Mouse (Mus musculus) kidney, adult 2 months (tissue): ENCODE results near the gene Ncapd2. TPM values are rescaled to one million over a fixed set of nuclear protein-coding genes. Genes with fewer than 3 reads are reported as not detected.

Source experiments
- DNase-seq: peaks from one replicate; pipeline ENCODE4 v3.0.0; 2021
- H3K27ac ChIP-seq: fragments of 200-500 bp; 2 replicates; pipeline ENCODE4 v1.5.1; 2012; ENCODE audit warnings: low read depth, low read length, control low read depth, inconsistent platforms; ENCODE audit not compliant: insufficient read depth
- H3K27me3 ChIP-seq: fragments of 200-500 bp; replicated peaks from 2 replicates; pipeline ENCODE4 v1.6.1; 2012; ENCODE audit warnings: mild to moderate bottlenecking, moderate library complexity, low read length, inconsistent platforms; ENCODE audit not compliant: control insufficient read depth, insufficient read depth
- H3K36me3 ChIP-seq: fragments of 200-500 bp; 2 replicates; pipeline ENCODE4 v1.6.1; 2012; ENCODE audit warnings: mild to moderate bottlenecking, moderate library complexity, low read length, inconsistent platforms; ENCODE audit not compliant: control insufficient read depth, insufficient read depth
- H3K4me1 ChIP-seq: fragments of 200-500 bp; 2 replicates; pipeline ENCODE4 v1.6.1; 2011; ENCODE audit warnings: low read length; ENCODE audit not compliant: control insufficient read depth, insufficient read depth
- H3K4me3 ChIP-seq: fragments of 200-500 bp; 2 replicates; pipeline ENCODE4 v1.5.1; 2011; ENCODE audit warnings: mild to moderate bottlenecking, low read depth, low read length, control low read depth; ENCODE audit not compliant: insufficient read depth
- CTCF ChIP-seq: fragments of 200-500 bp; conservative IDR thresholded peaks from 2 replicates; pipeline ENCODE4 v1.5.1; 2011; ENCODE audit warnings: low read depth, mild to moderate bottlenecking, control low read depth, low read length, moderate library complexity, mixed read lengths; ENCODE audit not compliant: insufficient read depth, insufficient read length
- POLR2A ChIP-seq: fragments of 200-500 bp; IDR thresholded peaks from one replicate; pipeline ENCODE4 v1.6.1; 2011; ENCODE audit warnings: low read depth, low read length, control low read depth
- WGBS: fragments of 180-500 bp; shearing (Covaris S2); methylation state at CpG from one replicate; pipeline ENCODE4 v1.1.7; 2018; 5-methylcytosine and 5-hydroxymethylcytosine counted together
- polyA plus RNA-seq: library from polyadenylated mRNA; depleted of rRNA; stranded (reverse); fragments of >200 nt; gene quantifications from 2 replicates; pipeline ENCODE4 v1.2.3, GENCODE M21; 2012

Ncapd2 gene
- polyA plus RNA-seq, 1 experiment = 15.6 TPM

- 86% methylated on average over 8 of the region's 8 CpGs for WGBS
- Histone ChIP-seq H3K36me3 (no peaks in the 10 kb centered on the region), H3K4me1 (no peaks in the 10 kb centered on the region), H3K27ac (no peak overlapping the region), H3K4me3 (no peak overlapping the region), H3K27me3 (no peaks in the 10 kb centered on the region)
- DNase-seq = no peak
- TF ChIP-seq CTCF (no peak), POLR2A (no peak)
Measured at GRCm38 (mm10) chr6:125155262-125155661, 36.2 kb downstream of the Ncapd2 start.

GRCm38 (mm10) chr6:125154550-125154949, 37.0 kb downstream of the Ncapd2 start:
- peak; percentile 55 for TF ChIP-seq CTCF
- TF ChIP-seq POLR2A = no peak
- H3K36me3 ChIP-seq = no peaks in the 10 kb centered on the region
- H3K27ac ChIP-seq = no peak overlapping the region
- no peak overlapping the region for H3K4me3 ChIP-seq
- H3K27me3 ChIP-seq = no peaks in the 10 kb centered on the region
- peak; percentile 58 for DNase-seq
- H3K4me1 ChIP-seq = peaks cover 3% of the 10 kb centered on the region

GRCm38 (mm10) chr6:125153682-125154081, 37.8 kb downstream of the Ncapd2 start:
- no peak for TF ChIP-seq CTCF
- TF ChIP-seq POLR2A = no peak
- Histone ChIP-seq H3K36me3 (no peaks in the 10 kb centered on the region), H3K27me3 (no peaks in the 10 kb centered on the region), H3K27ac (no peak overlapping the region), H3K4me1 (peaks cover 11% of the 10 kb centered on the region), H3K4me3 (no peak overlapping the region)
- WGBS = 78% methylated on average over 4 of the region's 4 CpGs
- no peak for DNase-seq

GRCm38 (mm10) chr6:125153018-125153389, 38.5 kb downstream of the Ncapd2 start:
- Histone ChIP-seq H3K4me3 (no peak overlapping the region), H3K27me3 (no peaks in the 10 kb centered on the region), H3K4me1 (peaks cover 16% of the 10 kb centered on the region), H3K27ac (no peak overlapping the region), H3K36me3 (no peaks in the 10 kb centered on the region)
- 84% methylated on average over 5 of the region's 5 CpGs for WGBS
- no peak for DNase-seq
- TF ChIP-seq CTCF (no peak), POLR2A (no peak)

GRCm38 (mm10) chr6:125152212-125153017, 39.1 kb downstream of the Ncapd2 start:
- no peak for DNase-seq
- Histone ChIP-seq H3K27me3 (no peaks in the 10 kb centered on the region), H3K4me1 (peaks cover 16% of the 10 kb centered on the region), H3K4me3 (no peak overlapping the region), H3K27ac (no peak overlapping the region), H3K36me3 (no peaks in the 10 kb centered on the region)
- TF ChIP-seq CTCF (no peak), POLR2A (no peak)
- 81% methylated on average over 22 of the region's 22 CpGs for WGBS

GRCm38 (mm10) chr6:125149569-125149950, 41.9 kb downstream of the Ncapd2 start:
- 48% methylated on average over 7 of the region's 7 CpGs for WGBS
- Histone ChIP-seq H3K36me3 (no peaks in the 10 kb centered on the region), H3K27me3 (no peaks in the 10 kb centered on the region), H3K4me3 (no peak overlapping the region), H3K4me1 (peaks cover 23% of the 10 kb centered on the region), H3K27ac (peak overlapping the region; percentile 43; the same call in 1 of the 2 replicates)
- TF ChIP-seq POLR2A (no peak), CTCF (no peak)
- no peak for DNase-seq

GRCm38 (mm10) chr6:125148926-125149568, 42.5 kb downstream of the Ncapd2 start:
- Histone ChIP-seq H3K4me3 (no peak overlapping the region), H3K27ac (peak overlapping the region; percentile 48; the same call in 1 of the 2 replicates), H3K36me3 (no peaks in the 10 kb centered on the region), H3K4me1 (peaks cover 27% of the 10 kb centered on the region), H3K27me3 (no peaks in the 10 kb centered on the region)
- TF ChIP-seq CTCF (no peak), POLR2A (no peak)
- WGBS = 24% methylated on average over 16 of the region's 16 CpGs
- DNase-seq = peak; percentile 79
